Mouse (Mus musculus) frontal cortex, postnatal 10 days (tissue): ENCODE measurements at regions not wholly inside any gene's neighbourhood (a gene's known extent, or its start where the extent isn't known, plus 50 kb on each side); places are given as distances from the start of the nearest gene placed in this dataset.
"Not testable (repeated sequence)": the region's sequence is repeated elsewhere in the genome, so short reads cannot be mapped to it uniquely, and the experiment has no call there.

Experiments used
- DNase-seq, 2 experiments: peaks; one replicate each; pipeline ENCODE4 v3.0.0; 2022; ENCODE audit warnings: low spot score in 2 of 2, mixed read lengths in 1 of 2

DNA sequence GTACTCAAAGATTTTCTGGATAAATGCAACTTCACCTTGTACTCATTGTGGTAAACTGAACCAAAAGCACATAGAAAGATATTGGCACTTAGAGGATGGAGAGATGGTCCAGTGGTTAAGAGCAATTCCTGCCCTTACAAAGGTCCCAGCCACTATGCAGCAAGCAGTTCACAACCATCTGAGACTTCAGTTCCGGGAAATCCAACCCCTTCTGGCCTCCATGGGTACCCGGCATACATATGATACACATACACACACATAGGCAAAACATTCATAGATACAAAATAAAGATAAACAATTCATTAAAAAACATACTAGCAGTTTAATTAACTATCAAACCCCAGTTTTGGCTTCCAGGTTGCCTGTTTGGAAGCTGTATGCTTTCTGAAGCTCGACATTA, 189.5 kb upstream of the Tmem45b start:
- no peak for DNase-seq

GRCm38 (mm10) chr9:31650362-31651130, 186.3 kb upstream of the Tmem45b start:
- DNase-seq: no peak

- no peak for DNase-seq
Observed at GRCm38 (mm10) chr9:31649073-31649472, 184.8 kb upstream of the Tmem45b start.

DNA sequence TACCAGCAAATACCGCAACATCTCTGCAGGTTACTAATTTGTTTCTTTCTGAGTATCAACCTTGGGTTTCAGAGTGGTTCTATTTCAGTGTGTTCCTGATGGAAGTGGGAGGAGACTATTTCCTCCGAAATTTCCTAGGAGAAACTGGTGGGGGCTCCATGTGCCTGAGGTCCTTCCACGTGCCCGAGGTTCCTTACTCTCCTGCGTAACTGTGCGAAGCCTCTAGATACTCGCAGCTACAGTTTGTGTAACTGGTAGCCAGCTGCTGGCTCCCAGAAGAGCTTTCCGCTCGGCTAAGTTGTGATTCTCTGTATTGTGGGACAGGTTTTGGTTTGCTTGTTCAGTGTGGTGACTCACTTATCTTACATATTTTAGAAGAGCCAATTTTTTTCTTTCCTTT, 184.3 kb upstream of the Tmem45b start:
- DNase-seq: no peak

- no peak for DNase-seq
Observed at GRCm38 (mm10) chr9:31645114-31645513, 180.9 kb upstream of the Tmem45b start.

DNA sequence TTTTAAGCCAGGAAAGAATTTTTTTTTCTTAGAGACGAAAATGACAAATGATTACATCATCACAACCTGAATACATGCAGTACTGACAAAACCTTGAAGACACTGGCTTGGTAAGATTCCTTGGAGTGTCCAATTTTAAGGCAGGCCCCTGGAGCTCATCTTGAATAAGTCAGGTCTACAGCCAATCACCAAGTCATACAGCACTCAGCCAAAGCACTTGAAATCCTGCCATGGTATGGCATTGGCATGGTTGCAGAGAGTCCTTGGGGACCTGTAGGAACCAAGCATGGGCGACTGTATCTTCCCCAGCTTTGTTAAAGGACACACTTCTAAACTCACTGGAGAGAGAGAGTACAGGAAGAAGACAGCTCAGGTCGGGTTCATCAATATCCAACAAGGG, 179.8 kb upstream of the Tmem45b start:
- no peak for DNase-seq

GRCm38 (mm10) chr9:31642169-31642568, 177.9 kb upstream of the Tmem45b start:
- no peak for DNase-seq

- no peak for DNase-seq
Observed at GRCm38 (mm10) chr9:31628291-31628690, 164.0 kb upstream of the Tmem45b start.

GRCm38 (mm10) chr9:31621553-31621952, 157.3 kb upstream of the Tmem45b start:
- not testable (repeated sequence) for DNase-seq

DNA sequence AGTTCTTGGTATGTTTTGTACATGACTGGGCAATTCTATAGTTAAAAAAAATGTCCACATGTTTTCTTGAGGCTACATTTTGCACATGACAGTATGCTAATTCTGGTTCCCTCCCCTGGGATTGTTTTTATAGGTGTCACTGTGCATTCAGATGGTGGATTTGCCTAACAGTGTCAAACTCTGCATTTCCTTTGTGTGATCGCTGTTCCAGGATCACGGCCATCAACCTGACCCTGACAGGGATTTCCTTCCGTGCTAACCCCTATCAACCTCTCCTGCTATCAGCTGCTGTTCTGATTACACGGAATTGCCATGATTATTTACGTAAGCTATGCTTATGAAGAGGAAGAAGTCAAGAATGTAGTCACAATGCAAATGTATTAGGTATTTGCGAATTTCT, 155.1 kb upstream of the Tmem45b start:
- no peak for DNase-seq

GRCm38 (mm10) chr9:31614250-31614945, 150.1 kb upstream of the Tmem45b start:
- no peak for DNase-seq

DNA sequence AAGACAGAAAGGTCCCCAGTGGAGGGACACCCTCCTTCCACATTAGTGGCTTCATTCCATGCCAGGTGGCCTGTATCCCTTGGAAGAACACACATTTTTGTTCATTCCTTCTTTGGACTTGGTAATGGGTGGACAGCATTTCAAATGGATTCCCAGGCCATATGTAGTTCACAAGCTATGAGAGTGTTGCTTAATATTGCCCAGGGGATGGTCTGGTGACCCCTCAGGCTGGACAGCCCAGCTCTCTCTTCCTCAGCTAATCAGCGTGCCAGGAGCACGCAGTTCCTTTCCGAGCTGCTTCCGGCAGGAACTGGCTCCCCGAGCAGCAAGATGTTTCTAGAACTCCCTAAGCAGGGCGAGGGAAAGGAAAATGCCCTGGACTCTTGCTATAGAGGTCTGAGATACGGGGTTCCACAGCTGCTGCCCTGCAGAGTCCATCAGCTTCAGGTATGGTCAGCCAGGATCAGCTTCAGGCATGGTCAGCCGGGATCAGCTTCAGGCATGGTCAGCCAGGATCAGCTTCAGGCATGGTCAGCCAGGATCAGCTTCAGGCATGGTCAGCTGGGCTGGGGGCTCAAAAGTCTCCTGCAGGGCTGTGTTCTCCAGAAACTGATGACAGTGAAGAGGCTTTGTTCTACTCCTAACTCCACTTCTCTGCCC, 146.9 kb upstream of the Tmem45b start:
- DNase-seq: no peak

DNA sequence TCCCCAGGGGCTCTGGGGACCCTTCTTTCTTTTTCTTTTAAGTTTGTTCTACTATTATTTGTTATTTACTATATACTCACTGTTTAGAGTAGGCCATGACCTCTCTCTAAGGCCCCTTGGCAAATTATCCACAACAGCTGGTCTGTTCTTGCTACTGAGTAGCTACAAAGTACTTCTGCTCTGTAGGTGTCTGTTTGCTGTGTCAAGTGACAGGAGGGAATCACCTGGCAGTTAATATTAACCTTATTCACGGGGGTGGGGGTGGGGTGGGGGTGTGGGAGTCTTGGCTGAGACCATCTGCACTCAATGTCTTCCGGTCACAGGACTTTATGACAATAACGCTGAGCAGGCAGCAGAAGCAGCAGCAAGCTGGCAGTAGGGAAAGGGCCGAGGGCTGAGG, 146.4 kb upstream of the Tmem45b start:
- no peak for DNase-seq

DNA sequence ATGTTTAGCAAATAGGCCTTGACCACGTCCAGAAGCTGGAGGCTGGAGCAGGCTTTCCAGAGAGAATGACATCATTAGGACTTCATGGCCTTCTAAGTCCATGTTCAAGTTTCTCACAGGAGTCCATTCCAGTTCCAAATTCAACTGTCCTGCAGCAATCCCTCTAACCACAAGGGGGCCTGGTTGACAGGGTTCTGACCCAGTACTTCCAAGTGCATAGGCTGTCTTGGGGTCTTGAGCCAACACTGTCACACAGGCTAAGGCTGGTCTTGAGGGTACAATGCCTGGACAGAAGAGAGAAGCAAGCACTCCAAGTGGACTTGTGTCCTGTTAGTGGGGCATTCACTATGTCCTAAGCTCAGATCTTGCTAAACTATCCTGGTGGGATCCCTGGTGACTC, 145.9 kb upstream of the Tmem45b start:
- peak in 1 of 2 experiments; percentile 11 for DNase-seq

DNA sequence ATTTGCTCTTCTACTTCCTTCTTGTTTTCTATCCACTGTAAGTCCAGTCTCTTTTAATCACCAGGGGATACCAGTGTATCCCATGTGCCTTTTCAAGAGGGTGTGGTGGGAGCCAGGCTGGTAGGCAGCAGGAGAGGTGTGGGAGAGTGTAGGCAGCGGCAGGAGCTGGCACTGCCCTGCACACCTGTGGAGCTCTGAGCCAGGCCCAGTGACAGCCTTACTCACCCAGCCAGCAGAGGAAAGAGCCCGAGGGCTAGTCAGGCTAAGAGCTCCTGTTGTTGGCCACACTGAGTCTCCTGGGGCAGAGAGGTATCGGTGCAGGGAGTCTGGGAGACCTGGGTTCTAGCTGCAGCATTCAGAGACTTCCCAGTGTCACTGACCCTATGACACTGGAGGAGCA, 145.5 kb upstream of the Tmem45b start:
- DNase-seq: no peak

DNA sequence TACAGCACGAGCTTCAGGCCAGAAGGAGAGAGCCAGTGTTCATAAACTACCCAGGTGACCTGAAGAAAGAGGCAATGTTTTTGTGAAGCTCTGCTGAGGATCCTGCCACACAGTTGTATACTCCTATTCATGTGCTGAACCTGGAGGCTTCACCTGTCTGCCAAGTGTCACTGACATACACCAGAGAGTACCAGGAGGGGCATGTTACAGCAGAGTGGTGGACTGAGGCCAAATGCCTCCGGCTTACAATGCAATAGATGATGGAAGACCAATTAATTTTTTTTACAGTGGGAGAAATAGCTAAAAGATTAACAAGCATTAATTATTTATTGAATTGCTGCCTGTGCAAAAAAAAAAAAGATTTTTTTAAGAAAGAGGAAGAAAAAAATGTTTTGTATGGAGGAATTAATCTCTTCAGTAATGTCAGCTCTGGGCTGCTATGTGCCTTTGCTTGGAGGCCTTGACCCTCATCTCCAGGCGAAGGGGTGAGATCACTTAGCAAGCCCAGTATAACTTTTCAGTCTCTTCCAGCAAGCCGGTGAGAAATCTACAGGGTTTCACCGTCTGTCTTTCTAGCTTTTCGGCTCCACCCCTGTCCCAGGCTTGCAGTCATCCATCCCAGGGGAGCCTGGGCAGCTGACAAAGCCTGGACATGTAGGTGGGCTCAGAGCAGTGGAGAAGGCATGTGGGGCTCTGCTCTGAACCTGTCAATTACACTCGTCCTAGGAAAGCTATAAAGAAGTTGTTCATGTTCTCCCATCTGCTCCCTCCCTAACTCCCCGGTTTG, 144.0 kb upstream of the Tmem45b start:
- DNase-seq: no peak

DNA sequence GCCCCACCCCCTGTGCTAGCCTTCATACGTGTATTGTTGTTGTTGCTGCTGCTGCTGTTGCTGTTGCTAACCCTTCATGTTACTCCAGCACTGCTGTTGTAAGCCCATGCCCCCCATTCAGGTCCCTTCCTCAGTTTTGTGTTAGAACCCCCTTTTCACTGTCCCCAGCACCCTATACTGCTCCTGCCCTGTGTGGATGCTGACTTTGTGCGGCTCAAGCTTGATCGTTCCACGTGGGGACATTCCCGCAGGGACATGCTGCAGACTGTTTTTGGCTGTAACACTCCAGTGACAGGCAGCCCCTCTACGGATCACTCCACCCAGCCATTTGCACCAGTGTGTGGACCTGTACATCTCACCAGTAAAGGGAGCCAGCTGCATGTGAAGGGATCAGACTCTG, 142.7 kb upstream of the Tmem45b start:
- no peak for DNase-seq

- DNase-seq: no peak
Observed at GRCm38 (mm10) chr9:31604497-31605090, 140.3 kb upstream of the Tmem45b start.

DNA sequence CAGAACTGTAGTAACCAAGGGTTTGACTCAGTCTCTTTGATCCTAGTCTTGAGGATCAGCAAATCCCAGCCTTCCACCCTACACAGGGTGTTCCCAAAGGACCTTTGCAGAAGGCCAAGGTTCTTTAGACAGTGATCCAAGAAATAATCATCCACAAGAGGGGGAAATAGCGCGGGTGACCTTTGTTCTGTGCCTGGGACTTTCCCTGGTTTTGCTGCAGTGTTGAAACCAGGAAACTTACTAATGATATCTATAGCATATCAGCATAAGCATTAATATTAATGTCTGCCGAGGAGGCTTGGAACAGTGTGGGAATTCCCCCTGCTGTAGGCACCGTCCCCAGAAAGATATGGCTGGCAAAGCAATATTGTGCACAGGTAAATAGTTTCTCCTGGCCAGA, 138.4 kb upstream of the Tmem45b start:
- no peak for DNase-seq

DNA sequence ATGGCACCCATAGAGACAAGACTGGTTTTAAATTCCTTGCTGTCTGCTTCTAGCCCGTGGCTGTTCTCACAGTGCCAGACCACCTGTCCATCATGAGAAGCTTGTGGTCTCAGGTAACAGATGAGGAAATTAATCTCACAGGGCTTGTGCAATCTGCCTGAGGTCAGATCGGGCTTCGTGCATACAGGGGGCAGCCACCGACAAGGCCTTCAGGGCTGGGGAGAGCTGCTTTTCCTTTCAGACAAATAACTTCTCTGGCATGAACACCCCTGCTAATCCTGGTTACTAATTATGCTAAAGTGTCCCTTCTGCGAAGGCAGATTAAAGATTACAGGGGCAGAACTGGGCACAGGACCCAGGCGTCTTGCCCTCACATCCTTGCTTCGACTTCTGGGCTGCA, 130.8 kb upstream of the Tmem45b start:
- DNase-seq: no peak

GRCm38 (mm10) chr9:31587671-31588070, 123.4 kb upstream of the Tmem45b start:
- no peak for DNase-seq

DNA sequence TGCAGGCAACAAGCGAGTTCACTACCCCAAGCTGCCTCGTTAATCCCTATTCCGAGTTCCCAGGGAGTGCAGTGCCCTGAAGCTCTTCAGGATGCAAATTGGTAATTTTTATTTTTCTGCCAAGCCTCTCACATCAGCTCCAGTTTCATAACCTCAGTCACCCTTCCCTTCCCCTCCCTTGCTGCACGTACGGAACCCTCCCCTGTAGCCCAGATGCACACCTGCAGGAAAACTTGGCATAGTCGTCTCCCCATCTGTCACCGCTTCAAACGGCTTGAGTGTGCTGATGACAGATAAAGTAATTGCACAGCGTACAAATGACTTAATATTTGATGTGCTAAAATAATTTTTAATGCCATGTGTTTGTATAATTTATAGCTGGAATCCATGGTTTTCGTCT, 119.7 kb upstream of the Tmem45b start:
- no peak for DNase-seq
